Mouse (Mus musculus) heart, adult 2 months (tissue): Measurements from ENCODE around the gene Olfr550.

Source experiments
- CTCF ChIP-seq: fragments of 200-600 bp; IDR thresholded peaks from 2 replicates; pipeline ENCODE4 v1.8.1; 2022; ENCODE audit warnings: antibody characterized with exemption, mild to moderate bottlenecking, moderate library complexity
- EP300 ChIP-seq: fragments of 200-500 bp; IDR thresholded peaks from 2 replicates; pipeline ENCODE4 v1.6.1; 2011; ENCODE audit warnings: low read depth, low read length, control low read depth; ENCODE audit not compliant: insufficient read depth
- POLR2A ChIP-seq: fragments of 200-500 bp; IDR thresholded peaks from 2 replicates; pipeline ENCODE4 v1.6.1; 2011; ENCODE audit warnings: mild to moderate bottlenecking, low read depth, low read length, control low read depth; ENCODE audit not compliant: insufficient read depth

GRCm38 (mm10) chr7:102534449-102534848 is 36.8 kb upstream of the Olfr550 start, which contains the start of gene Olfr547:
- TF ChIP-seq EP300 (no peak), CTCF (no peak), POLR2A (no peak)
